Mouse (Mus musculus): ENCODE data around the gene Axl.

- TF ChIP-seq POLR2A (IDR thresholded peaks at IDR 0.05; ENCODE audit: low read depth, low read length) (no peak), CTCF (IDR thresholded peaks at IDR 0.05; ENCODE audit: borderline replicate concordance, insufficient read depth, low read length) (no peak)
Observed at GRCm38 (mm10) chr7:25789129-25789440, 580 bp upstream of the Axl start.

Data from embryonic fibroblast, embryonic 13.5 days (primary cell).